Mouse (Mus musculus) embryonic facial prominence, embryonic 12.5 days (tissue): ENCODE data around the gene Ripply3. TPM values are rescaled to one million over a fixed set of nuclear protein-coding genes. Genes with fewer than 3 reads are reported as not detected.

Experiments used
- ATAC-seq: fragments of 200-750 bp; cut with Nextera tagmentation; 2 replicates; pipeline ENCODE4 v1.8.0; 2017; ENCODE audit not compliant: insufficient number of reproducible peaks, insufficient read depth, low FRiP score, low TSS enrichment
- H3K27ac ChIP-seq: fragments of 300-500 bp; sonication (generic); 2 replicates; pipeline ENCODE4 v1.5.1; 2016; ENCODE audit warnings: mild to moderate bottlenecking
- H3K27me3 ChIP-seq: fragments of 300-500 bp; sonication (generic); 2 replicates; pipeline ENCODE4 v1.6.1; 2016; ENCODE audit warnings: mild to moderate bottlenecking, moderate library complexity
- H3K36me3 ChIP-seq: fragments of 300-500 bp; sonication (generic); 2 replicates; pipeline ENCODE4 v1.6.1; 2016; ENCODE audit warnings: mild to moderate bottlenecking
- H3K4me1 ChIP-seq: fragments of 300-500 bp; sonication (generic); 2 replicates; pipeline ENCODE4 v1.6.1; 2016
- H3K4me2 ChIP-seq: fragments of 300-500 bp; sonication (generic); replicated peaks from 2 replicates; pipeline ENCODE4 v1.6.1; 2016; ENCODE audit warnings: mild to moderate bottlenecking, moderate library complexity
- H3K4me3 ChIP-seq: fragments of 300-500 bp; sonication (generic); 2 replicates; pipeline ENCODE4 v1.5.1; 2016; ENCODE audit warnings: mild to moderate bottlenecking
- H3K9ac ChIP-seq: fragments of 300-500 bp; sonication (generic); 2 replicates; pipeline ENCODE4 v1.6.1; 2016; ENCODE audit warnings: mild to moderate bottlenecking, moderate library complexity
- H3K9me3 ChIP-seq: fragments of 300-500 bp; sonication (generic); 2 replicates; pipeline ENCODE4 v1.6.1; 2016; ENCODE audit warnings: mild to moderate bottlenecking, moderate library complexity
- WGBS: fragments of 180-500 bp; shearing (Covaris S2); methylation state at CpG from one replicate; pipeline ENCODE4 v1.1.7; 2016; 5-methylcytosine and 5-hydroxymethylcytosine counted together
- polyA plus RNA-seq: library from polyadenylated mRNA; unstranded; fragments of >200 nt; fragmentation: Nextera tagmentation; extraction: Ambion mirVana; gene quantifications from 2 replicates; pipeline ENCODE4 v1.2.1, GENCODE M21; 2016

Ripply3 gene
- 3.8 and 4.5 TPM in 2 replicates for polyA plus RNA-seq

DNA sequence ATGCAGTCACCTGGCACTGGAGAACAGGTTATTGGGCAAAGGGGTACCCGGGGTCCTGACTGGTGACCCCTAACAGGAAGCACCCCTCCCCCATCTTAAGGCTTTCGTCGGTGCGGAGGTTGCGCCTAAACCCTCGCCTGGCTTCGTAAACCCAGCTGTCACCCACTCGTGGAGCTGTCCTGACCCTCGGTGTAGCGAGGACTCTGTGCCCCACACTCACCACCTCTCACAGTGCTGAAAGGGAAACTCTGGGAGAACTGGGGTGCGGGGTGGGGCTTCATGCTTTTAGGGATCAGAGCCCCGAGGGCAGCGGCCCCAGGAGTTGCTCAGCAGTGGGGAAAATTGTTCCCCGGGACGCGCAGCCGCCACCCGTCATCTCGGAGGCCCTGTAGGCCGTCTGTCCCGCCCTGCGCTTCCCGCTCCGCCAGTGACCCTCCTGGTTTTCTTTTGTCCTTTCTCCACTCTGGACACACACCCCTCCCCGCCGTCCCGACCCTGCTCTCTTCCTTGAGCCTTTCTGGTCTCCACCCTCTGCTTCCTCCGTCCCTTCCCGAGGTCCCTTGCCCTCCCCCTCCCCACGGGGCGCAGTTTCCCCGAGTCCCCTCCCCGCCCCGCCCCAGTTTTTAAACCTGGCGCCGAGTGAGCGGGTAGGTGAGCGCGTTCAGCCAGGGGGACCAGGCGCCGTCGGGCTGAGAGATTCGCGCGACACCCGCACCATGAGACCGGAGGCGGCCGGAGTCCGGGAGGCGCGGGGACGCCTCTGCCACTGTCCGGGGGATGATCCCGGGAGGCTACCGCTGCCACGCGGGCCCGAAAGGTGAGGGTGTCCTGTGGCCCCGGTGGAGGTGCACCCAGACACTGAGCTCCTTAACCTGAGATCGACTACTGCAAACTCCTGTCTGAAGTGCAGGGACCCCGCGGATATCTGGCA is at the start of gene Ripply3:
TSS of gene Ripply3 (plus strand) at position 640 of the 931 bp plus-strand sequence.
- Histone ChIP-seq H3K27ac (no peak within 1 kb of the TSS), H3K9me3 (no peaks in the 10 kb centered on the region; the same call in 1 of the 2 replicates), H3K27me3 (peaks cover 41% of the 10 kb centered on the region), H3K4me1 (peaks cover 20% of the 10 kb centered on the region; the same call in 1 of the 2 replicates), H3K4me3 (peak within 1 kb of the TSS; percentile 44), H3K4me2 (peak within 1 kb of the TSS; percentile 78), H3K9ac (peak within 1 kb of the TSS; percentile 43; the same call in 1 of the 2 replicates), H3K36me3 (no peaks in the 10 kb centered on the region)
- no peak for ATAC-seq
- under 1% methylated on average over 63 of the region's 63 CpGs for WGBS

DNA sequence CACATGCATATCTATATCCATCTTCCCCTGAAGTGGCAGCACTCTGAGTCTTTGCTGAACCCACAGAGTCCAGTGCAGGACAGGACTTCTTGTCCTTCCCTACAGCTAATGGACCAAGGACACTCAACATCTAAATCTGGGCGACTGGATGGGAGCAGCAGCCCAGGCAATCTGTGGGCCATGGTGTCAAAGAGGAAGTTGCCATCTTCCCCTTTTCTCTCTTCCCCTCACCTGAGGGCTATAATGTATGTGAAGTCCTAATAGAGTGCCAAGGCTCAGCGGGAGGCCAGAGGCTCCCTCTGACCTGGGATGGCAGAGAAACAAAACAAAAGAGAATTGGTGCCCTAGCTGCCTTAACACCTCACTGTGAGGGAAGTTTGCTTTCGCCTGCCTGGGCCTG is 44.2 kb upstream of the Ripply3 start:
- Histone ChIP-seq H3K36me3 (0 out of 2 replicates have a peak, but pooled peaks cover 4% of the 10 kb centered on the region), H3K27me3 (no peaks in the 10 kb centered on the region), H3K4me3 (no peak overlapping the region), H3K4me1 (no peaks in the 10 kb centered on the region), H3K27ac (no peak overlapping the region), H3K4me2 (no peak overlapping the region), H3K9me3 (no peaks in the 10 kb centered on the region), H3K9ac (no peak overlapping the region)
- ATAC-seq: no peak
- 93% methylated on average over 3 of the region's 3 CpGs for WGBS

DNA sequence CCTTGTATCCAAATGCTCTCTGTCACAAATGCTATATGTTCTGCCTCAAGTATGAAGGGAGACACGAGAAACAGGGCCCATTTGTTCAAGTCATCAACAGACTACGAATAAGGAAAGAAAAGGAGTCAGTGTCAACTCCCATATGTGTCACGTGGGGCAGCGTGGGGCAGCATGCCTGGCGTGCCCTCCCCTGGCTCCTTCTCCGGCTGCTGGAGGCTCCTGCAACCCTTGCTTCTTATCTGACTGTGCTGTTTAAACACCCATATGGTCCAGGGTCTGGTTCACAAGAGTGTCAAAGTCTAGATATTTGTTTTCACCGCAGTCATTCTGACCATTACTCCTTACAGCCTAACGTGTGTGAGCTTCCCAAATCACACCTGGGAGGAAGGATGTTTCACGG is 40.4 kb upstream of the Ripply3 start:
- Histone ChIP-seq H3K27ac (no peak overlapping the region), H3K36me3 (no peaks in the 10 kb centered on the region), H3K4me3 (no peak overlapping the region), H3K27me3 (no peaks in the 10 kb centered on the region), H3K4me2 (no peak overlapping the region), H3K9ac (no peak overlapping the region), H3K9me3 (no peaks in the 10 kb centered on the region), H3K4me1 (peaks cover 5% of the 10 kb centered on the region; the same call in 1 of the 2 replicates)
- 82% methylated on average over 9 of the region's 9 CpGs for WGBS
- ATAC-seq: no peak

DNA sequence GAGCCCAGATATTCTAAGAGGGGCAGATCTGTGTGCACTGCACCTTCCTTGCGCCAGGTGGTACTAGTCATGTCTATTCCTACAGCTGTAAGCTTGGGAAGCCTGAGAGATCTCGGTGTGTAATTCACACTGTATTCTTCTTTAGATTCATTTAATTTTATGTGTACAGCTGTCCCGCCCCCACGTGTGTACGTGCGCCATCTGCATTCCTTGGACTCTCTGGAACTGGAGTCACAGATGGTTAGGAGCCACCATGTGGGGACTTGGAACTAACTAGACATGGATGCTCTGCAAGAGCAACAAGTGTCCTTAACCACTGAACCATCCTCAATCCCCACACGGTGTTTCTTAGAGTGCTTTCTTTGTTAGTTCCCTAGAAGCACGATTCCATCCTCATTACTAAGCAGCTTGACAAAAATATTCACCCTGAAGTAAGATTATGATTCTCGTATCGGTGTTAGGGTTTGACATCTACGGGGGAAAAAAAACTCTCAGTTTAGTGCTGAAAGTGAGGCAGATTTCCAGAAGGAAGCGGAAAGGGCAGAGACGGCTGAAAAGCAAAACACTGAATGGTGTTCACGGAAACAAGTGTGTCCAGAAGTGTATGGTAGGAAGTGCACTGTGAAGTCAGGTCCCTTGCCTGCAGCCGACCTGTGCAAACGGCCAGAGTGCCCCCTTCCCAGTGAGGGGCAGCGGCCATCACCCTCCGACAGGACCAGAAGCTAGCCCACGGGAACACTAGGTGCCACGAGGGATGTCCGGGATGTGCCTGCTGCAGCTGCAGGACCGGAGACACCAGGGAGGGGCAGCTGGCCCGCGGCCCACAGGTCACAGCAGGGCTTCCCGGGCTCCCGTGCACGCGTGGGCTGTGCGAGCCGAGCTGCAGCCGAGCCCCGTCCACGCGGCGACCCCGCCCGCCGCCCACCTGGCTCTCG is 38.8 kb upstream of the Ripply3 start:
- 13% methylated on average over 39 of the region's 39 CpGs for WGBS
- Histone ChIP-seq H3K27me3 (no peaks in the 10 kb centered on the region), H3K36me3 (no peaks in the 10 kb centered on the region), H3K4me1 (peaks cover 5% of the 10 kb centered on the region; the same call in 1 of the 2 replicates), H3K4me2 (peak overlapping the region; percentile 99), H3K9ac (peak overlapping the region; percentile 85), H3K27ac (peak overlapping the region; percentile 65), H3K9me3 (no peaks in the 10 kb centered on the region), H3K4me3 (peak overlapping the region; percentile 92)
- ATAC-seq: peak; percentile 16; the same call in 1 of the 2 replicates

DNA sequence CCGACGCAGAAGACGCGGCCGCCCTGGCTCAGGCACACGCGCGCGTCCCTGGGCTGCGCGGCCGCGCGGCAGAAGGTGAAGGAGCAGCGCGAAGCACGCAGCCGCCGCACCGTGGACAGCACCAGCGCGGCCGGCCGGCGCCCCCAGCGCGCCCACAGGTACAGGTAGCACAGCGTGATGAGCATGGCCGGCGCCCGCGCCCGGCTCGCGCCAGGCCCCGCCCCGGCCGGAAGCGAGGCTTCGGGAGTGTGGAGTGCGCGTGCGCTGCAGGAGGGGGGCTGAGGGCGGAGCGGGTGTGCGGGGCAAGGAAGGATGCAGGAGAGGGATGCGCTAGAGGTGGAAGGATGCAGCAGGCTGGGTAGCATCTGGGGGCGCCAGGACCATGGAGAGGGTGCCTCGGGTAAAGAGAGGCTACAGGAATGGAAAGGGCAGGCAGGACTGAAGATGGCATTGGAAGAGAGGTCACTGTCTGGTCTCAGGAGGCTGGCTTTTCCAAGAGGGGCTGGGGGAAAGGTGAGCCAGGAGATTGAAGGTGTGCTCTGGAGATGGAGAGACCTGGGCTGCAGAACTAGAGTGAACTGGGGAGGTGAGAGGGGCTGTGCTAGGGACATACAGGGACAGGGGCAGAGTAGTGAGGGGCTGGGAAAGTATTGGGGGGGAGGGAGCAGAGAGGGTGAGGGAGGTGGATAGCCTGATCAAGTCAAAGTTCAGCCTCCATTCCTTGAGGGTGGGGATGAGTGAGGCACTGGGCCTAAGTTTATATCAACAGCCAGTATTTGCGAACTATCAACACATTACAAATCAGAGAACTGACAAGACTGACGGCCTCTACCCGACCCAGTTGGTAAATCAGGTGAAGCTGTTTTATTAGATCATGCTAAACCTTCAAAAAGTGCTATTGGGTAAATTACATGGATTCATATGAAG is 37.9 kb upstream of the Ripply3 start:
- Histone ChIP-seq H3K36me3 (no peaks in the 10 kb centered on the region), H3K27me3 (no peaks in the 10 kb centered on the region), H3K4me2 (peak overlapping the region; percentile 99), H3K4me3 (peak overlapping the region; percentile 92), H3K9me3 (no peaks in the 10 kb centered on the region), H3K9ac (peak overlapping the region; percentile 85), H3K4me1 (peaks cover 5% of the 10 kb centered on the region; the same call in 1 of the 2 replicates), H3K27ac (peak overlapping the region; percentile 65)
- ATAC-seq: peak; percentile 89
- WGBS: 6% methylated on average over 52 of the region's 52 CpGs

DNA sequence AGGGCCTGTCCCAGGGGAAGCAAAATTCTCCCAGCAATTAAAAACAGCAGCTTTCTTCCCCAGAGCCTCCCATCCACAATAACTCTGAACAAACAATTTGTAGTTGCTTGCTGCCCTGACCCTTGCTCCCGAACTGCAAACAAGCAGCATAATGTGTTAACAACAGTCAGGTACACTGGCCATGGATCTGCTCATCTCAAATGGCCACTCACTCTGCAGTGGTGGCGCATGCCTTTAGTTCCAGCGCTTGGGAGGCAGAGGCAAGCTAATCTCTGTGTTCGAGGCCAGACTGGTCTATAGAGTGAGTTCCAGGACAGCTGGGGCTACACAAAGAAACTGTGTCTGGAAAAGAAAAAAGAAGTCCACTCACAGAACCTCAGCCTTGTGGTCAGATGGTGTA is 37.1 kb upstream of the Ripply3 start:
- no peak overlapping the region for H3K4me3 ChIP-seq
- ATAC-seq: no peak
- no peak overlapping the region for H3K9ac ChIP-seq
- H3K27ac ChIP-seq: no peak overlapping the region
- H3K4me1 ChIP-seq: peaks cover 5% of the 10 kb centered on the region; the same call in 1 of the 2 replicates
- H3K9me3 ChIP-seq: no peaks in the 10 kb centered on the region
- no peak overlapping the region for H3K4me2 ChIP-seq
- 84% methylated on average over 4 of the region's 4 CpGs for WGBS
- no peaks in the 10 kb centered on the region for H3K27me3 ChIP-seq
- no peaks in the 10 kb centered on the region for H3K36me3 ChIP-seq

DNA sequence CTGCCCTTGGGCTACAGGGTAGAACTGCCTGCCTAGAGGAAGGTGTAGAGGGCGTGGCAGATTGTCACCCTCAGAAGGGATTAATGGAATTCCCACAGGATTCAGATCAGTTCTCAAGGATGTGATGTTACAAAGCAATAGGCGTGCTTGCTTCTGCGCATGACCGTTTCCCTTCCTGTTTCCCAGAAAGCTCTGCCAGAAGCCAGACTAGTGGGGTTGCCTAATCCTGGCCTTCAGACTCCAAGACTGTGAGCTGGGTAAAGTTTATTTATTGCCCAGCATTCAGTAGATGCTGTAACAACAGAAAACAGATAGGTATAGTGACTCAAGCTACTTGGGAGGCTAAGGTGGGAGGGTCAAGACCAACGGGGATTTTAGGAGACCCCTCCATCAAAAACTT is 30.1 kb upstream of the Ripply3 start:
- Histone ChIP-seq H3K4me3 (no peak overlapping the region), H3K36me3 (no peaks in the 10 kb centered on the region), H3K4me1 (peaks cover 11% of the 10 kb centered on the region), H3K9me3 (no peaks in the 10 kb centered on the region), H3K27ac (no peak overlapping the region), H3K27me3 (peaks cover 6% of the 10 kb centered on the region; the same call in 1 of the 2 replicates), H3K4me2 (no peak overlapping the region), H3K9ac (no peak overlapping the region)
- no peak for ATAC-seq
- WGBS: 85% methylated on average over 5 of the region's 5 CpGs

DNA sequence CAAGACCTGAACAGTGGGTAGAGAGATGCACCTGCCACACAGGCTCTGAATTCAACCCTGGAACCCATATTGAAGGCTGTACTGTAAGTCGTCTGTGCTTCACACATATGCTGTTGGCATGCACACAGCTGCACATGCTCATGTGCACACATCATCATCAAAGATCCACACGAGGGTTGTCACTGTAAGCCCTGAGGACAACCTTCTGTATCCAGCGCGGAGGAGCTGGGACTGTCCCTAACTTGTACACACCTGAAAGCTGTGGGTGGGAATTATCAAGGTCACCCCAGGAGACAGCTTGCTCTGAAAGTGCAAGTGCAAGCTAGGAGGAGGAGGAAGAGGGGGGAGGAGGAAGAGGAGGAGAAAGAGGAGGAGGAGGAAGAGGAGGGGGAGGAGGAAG is 29.0 kb upstream of the Ripply3 start:
- Histone ChIP-seq H3K9ac (no peak overlapping the region), H3K27ac (no peak overlapping the region), H3K36me3 (no peaks in the 10 kb centered on the region), H3K27me3 (peaks cover 12% of the 10 kb centered on the region; the same call in 1 of the 2 replicates), H3K4me3 (no peak overlapping the region), H3K4me1 (peaks cover 16% of the 10 kb centered on the region), H3K9me3 (no peaks in the 10 kb centered on the region), H3K4me2 (no peak overlapping the region)
- no peak for ATAC-seq
- 80% methylated on average over 4 of the region's 4 CpGs for WGBS

DNA sequence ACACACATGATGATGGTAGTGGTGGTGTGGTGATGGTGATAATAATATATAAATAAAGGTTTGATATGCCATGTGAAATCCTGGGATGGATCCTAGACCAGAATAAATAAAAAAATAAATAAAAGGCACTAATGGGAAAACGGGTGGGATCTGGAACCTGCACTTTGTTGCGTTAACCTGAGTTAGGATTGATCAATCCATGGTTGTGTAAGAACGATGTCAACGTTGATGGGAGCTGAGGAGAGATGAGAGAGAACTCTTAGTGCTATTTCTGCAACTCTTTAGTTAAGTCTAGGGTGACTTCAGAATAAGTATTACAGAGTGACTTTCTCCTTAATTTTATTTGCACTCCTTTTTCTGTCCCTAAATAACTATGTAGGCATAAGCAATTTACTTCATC is 27.0 kb upstream of the Ripply3 start:
- ATAC-seq: no peak
- no peaks in the 10 kb centered on the region for H3K9me3 ChIP-seq
- no peak overlapping the region for H3K4me3 ChIP-seq
- H3K4me1 ChIP-seq: peaks cover 16% of the 10 kb centered on the region
- no peaks in the 10 kb centered on the region for H3K36me3 ChIP-seq
- H3K9ac ChIP-seq: no peak overlapping the region
- no peak overlapping the region for H3K27ac ChIP-seq
- H3K27me3 ChIP-seq: peaks cover 12% of the 10 kb centered on the region; the same call in 1 of the 2 replicates
- H3K4me2 ChIP-seq: no peak overlapping the region
- 91% methylated on average over 4 of the region's 4 CpGs for WGBS

DNA sequence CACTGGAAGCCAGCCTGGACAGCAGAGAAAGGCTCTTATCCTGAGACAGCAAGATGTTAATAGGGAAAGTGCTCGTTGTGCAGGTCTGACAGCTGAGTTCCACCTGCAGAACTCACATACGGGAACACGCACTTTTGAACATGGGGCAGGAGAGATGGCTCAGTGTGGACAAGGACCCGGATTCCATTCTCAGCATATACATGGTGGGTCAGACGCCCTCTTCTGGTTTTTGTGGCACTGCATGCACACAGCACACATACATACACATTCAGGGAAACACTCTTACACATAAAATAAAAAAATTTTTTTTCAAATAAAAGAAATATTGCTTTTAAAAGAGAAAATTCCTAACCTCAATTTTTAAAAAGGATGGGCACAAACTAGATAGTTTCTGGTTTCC is 26.5 kb upstream of the Ripply3 start:
- 80% methylated on average over 5 of the region's 5 CpGs for WGBS
- no peak for ATAC-seq

More for the DNA sequence above, 26.5 kb upstream of the Ripply3 start:
- H3K9me3 ChIP-seq: no peaks in the 10 kb centered on the region
- H3K4me2 ChIP-seq: no peak overlapping the region
- no peak overlapping the region for H3K4me3 ChIP-seq
- H3K4me1 ChIP-seq: peaks cover 16% of the 10 kb centered on the region
- no peaks in the 10 kb centered on the region for H3K36me3 ChIP-seq
- H3K9ac ChIP-seq: no peak overlapping the region
- H3K27ac ChIP-seq: no peak overlapping the region
- H3K27me3 ChIP-seq: peaks cover 12% of the 10 kb centered on the region; the same call in 1 of the 2 replicates
